Mouse (Mus musculus) spleen, embryonic (tissue): Measurements from ENCODE around the gene Tmsb10.

Experiments
- CTCF ChIA-PET: fragments of 350-600 bp; sonication (Branson Sonifier 250); formaldehyde crosslinking; loops from one replicate; lab custom pipeline; 2022; lab: Charles Lee

Gene Tmsb10

DNA sequence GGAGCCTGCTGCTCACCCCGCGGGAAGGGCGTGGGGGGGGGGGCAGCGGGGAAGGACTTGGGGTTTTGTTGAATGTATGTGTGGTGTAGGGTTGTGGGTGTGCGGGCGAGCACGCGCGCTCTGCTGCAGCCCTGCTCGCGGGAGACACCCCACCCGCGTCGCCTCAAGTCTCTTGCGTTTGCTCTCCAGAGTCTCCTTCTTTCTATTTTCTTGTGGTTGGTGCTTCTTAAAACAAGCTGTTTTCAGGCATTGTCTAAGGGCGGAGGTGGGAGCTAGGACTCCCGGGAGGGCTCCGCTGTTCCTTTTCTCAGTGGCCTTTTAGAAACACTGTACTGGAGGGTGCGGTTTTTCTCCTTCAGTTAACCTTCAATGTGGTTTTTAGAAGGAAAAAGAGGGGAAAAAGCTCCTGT, at the start of gene Tmsb10:
Gene Tmsb10, minus strand, starts transcription at position 87 of the 410 bp plus-strand sequence.
- CTCF ChIA-PET = interaction anchor here (0.6 kb wide), 1 partner anchor 32 kb away, joined by 5 read pairs; no protein-coding TSS in a partner anchor

DNA sequence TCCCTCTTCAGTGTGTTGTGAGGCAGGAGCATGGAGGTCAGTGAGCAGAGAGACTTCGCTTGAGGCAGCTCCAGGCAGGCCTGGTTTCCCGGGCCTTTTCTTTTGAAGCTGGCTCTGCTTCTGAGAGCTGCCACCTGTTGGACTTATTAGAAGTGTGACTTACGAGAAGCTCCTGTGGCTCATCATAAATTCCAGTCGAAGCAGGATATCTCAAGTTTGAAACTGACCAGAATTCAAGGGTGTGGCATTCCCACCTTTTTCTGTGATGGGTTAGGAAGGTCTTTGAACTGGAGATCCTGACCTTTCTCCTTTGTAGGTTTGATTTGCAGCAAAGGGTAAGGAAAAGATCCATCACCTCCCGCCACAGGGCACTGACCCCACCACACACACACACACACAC, 45.1 kb upstream of the Tmsb10 start:
- CTCF ChIA-PET = interaction anchor here (1.3 kb wide), 1 partner anchor 59 kb away, joined by 6 read pairs; no protein-coding TSS in a partner anchor

DNA sequence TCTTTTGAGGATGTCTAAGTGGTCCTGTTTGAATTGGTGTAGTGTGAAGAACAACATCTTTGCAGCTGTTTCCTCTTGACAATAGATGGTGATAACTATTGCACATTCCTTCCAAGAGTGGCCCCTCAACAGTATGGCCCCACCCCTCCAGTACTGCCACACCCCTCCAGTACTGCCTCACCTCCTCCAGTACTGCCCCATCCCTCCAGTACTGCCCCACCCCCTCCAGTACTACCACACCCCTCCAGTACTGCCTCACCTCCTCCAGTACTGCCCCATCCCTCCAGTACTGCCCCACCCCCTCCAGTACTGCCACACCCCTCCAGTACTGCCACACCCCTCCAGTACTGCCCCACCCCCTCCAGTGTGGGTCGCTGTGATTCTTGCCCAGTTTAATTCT, 43.8 kb upstream of the Tmsb10 start:
- CTCF ChIA-PET = no interaction called here

DNA sequence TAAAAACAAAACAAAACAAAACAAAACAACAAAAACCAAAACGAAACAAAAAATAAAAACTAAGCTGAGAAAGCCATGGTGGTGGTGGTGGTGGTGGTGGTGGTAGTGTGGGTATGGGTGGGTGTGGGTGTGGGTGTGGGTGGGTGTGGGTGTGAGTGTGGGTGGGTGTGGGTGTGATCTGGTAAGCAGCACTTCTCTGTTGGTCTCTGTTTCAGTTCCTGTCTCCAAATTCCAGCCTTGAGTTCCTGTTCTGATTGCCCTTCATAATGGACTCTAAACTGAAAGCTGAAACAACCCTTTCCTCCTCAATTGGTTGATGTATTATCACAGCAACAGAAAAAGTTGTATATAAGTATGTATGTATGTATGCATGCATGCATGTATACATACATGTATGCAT, 40.3 kb upstream of the Tmsb10 start:
- CTCF ChIA-PET = no interaction called here

DNA sequence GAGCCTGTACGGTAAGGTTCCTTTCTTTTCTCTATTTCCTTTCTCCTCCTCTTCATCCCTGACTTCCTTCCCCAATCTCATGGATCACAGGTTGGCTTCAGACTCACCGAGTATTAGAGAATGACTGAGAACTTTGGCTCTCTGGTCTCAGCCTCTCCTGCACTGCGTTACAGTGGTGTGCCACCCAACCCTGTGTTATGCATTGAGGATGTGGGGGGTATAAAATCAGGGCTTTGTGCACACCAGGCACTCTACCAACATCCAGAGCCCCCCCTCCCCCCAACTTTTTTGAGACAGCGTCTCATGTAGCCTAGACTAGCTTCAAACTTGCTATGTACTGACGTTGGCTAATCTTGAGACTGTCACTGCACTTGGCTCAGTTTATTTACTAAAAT, 35.1 kb upstream of the Tmsb10 start:
- CTCF ChIA-PET = interaction anchor here (0.6 kb wide), 1 partner anchor 27 kb away, joined by 7 read pairs; no protein-coding TSS in a partner anchor

DNA sequence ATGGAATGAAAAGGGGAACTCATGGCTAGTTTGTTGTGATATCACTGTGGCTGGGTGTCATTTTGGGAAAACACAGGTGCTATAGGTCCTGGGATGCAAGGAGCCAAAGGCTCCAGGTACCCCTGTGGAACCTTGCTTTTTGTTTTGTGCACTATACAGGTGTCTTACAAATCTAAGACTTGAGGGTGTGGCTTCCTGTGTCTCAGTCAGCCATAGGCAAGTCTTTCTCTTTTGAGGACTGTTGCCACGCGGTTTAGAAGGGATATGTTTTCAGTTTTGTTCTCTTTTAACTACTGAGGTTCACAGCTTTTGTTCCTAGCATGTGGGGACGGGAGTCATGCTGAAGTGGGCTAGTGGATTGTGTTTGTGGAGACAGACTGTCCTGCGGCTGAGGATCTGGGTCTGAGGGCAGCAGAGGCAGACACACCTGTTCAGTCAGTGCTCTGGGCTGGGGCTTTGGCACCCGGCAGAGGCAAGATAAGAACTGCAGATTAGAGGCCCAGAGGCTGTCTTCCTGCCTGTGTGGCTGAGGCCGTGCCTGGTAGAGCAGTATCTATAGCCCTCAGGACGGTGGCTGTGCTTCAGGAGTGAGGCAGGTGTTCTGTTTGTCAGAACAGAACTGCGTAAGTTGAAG, 34.6 kb upstream of the Tmsb10 start:
- CTCF ChIA-PET = interaction anchor here (0.6 kb wide), 1 partner anchor 215 kb away, joined by 3 read pairs; no protein-coding TSS in a partner anchor

DNA sequence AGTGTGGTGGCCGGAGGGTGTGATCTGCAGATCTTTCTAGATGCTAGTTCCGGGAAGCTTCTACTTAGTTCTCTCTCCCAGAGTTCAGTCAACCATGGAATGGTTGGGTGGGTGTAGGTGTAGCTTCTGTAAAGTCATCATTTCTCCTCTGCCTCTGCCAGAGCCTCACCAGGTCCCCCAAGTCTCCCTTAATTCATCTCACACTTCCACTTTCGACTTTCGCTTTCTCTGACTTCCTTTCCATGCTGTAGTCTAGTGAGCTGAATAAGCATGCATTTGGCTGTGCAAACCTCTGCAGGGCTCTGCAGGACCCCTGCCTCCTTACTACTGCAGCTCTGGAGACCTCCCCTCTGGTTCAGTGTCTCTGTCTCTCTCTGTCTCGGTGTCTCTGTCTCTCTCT, 31.7 kb upstream of the Tmsb10 start:
- CTCF ChIA-PET = interaction anchor here (0.6 to 0.9 kb wide), 2 partner anchors 32 to 49 kb away, joined by 3 to 5 read pairs; partner anchors contain the start of gene Tmsb10

DNA sequence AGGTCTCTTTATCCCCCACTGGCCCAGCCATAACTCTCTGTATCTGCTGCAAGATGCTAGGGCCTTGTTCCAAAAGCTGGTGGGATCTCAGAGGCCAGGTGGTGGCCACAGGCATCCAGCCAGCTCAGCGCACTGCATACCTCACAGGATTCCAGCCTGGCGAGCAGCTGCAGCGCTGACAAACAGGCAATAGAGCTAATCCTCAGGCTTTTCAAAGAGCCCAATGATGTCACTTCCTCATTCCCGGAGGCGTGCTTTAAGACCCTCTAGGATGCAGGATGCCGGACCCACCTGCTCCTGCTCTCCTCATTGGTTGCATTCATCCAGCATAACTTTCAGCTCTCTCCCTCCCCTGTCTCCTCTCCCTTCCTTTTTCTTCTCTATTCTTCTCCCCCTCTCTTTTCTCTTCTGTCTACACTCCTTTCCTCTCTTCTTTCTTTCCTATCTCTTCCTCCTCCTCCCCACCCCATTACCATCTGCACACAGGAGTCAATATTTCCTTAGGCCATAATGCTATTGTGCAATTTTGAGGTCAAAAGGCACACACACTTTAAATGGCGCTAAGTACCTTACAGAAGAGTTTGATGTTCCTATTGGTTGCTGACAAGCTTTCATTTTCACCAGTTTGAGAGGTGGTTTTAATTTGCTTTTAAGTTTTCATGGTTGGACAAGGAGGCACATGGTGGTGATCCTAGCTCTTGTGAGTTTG, 30.6 kb upstream of the Tmsb10 start:
- CTCF ChIA-PET = interaction anchor here (0.8 to 0.9 kb wide), 2 partner anchors 35 to 48 kb away, joined by 3 to 13 read pairs; no protein-coding TSS in a partner anchor

DNA sequence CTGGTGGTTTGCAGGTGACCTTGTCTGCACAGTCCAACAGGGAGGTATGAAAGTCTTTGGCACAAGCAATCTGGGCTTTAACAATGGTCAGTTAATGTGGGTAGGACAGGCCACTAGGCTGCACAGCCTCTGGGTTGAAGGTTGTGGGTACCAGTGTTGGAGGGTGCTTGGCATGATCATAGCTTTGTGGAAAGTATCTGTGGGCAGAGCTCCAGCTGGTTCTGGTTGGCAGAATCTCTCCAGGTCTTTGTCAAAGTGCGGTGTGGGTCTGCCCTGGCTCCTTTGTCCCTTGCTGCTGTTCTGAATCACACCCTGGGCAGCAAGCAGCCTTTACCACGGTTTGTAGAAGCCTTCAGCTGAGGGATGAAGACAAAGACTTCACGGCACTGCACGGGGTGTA, 24.0 kb upstream of the Tmsb10 start:
- CTCF ChIA-PET = no interaction called here

DNA sequence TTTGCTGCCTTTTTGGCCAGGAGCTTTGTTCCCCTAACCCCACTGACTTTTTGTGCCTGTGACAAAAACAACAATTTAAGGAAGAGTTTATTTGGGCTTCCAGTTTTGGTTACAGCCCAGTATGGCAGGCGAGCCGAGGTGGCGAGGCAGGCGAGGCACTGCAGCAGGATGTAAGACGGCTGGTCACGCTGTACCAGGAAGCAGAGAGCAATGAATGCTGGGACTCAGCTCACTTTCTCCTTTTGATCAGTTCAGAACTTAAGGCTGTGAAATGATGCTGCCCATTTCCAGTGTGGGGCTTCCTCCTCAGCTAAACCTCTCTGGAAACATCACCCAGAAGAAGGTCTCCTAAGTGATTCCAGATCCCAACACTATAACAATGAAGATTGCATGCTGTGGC, 23.3 kb upstream of the Tmsb10 start:
- CTCF ChIA-PET = interaction anchor here (1.7 kb wide), 1 partner anchor 26 kb away, joined by 4 read pairs; no protein-coding TSS in a partner anchor

DNA sequence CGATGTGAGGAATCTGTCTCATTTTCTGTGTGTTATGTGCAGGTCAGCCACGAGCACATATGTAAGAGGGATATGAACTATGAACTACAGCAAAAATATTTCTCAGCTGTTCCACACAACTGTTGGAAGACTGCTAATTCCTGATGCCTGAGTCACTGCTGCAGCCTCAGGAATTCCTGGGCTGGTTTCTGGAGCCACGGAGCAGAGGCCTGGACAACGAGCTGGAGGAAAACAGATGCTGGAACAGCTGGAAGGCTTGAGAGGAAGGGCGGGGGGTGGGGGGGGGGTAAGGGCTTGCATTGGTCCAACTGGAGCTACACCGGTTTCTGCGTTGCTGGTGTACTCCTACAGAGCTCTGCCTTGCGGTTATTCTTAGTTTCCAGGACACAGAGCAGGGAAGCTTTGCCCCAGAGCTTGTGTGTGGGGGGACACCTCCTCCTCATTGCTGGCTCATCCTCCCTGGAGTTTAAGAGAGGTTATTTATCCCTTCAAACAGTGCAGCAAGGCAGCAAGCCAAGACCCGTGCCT, 22.6 kb upstream of the Tmsb10 start:
- CTCF ChIA-PET = interaction anchor here (1.7 kb wide), 1 partner anchor 25 kb away, joined by 4 read pairs; no protein-coding TSS in a partner anchor

DNA sequence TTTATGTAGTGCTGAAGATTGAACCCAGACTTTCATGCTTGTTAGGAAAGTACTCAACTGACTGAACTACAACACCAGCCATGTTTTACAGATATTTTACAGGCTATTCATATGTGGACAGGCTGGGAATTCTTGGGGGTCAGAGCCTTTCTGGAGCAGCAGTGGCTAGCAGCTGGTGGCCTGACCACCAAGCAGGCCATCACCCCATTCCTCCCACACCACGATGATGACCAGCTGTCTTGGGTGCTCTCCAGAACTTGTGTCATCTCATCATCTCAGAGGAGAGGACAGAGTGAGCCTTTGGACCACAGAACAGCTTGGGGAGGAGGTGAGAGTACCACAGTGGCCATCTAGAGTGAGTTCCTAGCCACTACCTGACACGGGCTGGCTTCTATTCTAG, 18.3 kb upstream of the Tmsb10 start:
- CTCF ChIA-PET = no interaction called here

DNA sequence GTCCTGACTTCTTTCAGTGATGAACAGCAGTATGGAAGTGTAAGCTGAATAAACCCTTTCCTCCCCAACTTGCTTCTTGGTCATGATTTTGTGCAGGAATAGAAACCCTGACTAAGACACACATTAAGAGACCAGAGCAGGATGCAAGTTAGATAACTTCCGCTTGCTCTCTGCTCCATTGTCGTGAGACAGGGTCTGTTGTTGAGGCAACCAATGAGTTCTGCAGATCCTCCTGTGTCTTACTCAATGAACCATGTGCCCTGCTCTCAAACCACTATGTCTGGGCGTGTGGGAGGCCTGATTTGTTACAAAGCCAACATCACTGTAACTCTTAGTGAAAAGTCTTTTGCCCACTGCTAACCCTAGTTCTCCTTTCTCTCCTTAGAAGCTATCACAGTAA, 12.5 kb upstream of the Tmsb10 start:
- CTCF ChIA-PET = no interaction called here

DNA sequence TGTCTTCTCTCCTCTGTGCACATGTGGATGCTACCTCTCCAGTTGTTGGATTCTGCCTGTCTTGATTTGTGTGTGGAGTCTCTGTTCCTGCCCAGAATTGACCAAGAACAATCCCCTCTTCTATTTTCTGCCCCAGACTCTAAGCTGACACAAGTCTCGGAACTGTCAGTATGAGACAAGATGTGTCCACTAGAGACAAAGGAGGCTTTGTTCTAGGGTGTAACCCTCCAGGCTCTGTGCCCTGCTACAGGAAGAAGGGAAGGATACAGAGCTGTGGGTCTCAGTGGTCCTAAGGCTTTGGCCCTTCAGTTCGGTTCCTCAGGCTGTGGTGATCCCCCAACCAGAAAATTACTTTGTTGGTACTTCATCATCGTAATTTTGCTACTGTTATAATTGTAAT, 11.2 kb upstream of the Tmsb10 start:
- CTCF ChIA-PET = no interaction called here

DNA sequence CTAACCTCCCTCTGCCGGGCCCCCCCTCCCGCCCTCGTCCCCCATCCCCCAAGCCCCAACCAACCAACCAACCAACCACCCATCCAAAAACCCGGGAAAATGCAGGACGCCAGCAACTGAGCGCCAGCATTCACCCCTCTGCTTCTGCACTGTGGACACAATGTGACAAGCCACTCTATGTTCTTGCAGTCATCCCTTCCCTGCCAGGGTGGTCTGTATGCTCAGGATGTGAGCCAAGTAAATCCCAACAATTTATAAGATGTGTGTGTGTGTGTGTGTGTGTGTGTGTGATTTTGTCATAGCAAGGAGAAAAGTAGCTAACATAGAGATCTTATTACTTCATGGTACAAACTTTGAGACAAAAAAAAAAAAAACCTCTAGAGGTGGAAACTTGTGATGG, 6.7 kb upstream of the Tmsb10 start:
- CTCF ChIA-PET = interaction anchor here (0.7 to 1.1 kb wide), 2 partner anchors 21 to 44 kb away, joined by 3 to 4 read pairs; no protein-coding TSS in a partner anchor

DNA sequence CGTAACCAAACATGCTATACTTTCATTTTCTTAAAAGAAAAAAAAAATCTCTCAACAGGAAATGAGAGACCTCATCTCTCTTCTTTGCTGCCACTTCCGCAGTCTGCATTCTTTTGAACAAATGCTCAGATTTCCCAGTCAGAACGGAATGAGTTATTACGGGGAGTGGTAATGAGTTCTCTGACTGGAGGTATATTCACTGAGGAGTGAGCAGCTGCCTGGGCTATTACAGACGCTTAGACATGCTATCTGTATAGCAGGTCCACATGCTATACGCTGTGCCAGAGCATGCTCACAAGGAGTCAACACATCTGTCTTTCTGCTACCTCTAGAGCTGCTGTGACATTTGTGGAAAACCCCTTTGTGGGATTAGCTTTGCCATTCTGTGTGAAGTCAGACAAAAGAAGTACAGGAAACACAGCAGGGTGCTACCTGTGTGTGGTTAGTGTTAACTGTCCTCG, 3.8 kb upstream of the Tmsb10 start:
- CTCF ChIA-PET = interaction anchor here (1.7 kb wide), 1 partner anchor 8 kb away, joined by 4 read pairs; no protein-coding TSS in a partner anchor

DNA sequence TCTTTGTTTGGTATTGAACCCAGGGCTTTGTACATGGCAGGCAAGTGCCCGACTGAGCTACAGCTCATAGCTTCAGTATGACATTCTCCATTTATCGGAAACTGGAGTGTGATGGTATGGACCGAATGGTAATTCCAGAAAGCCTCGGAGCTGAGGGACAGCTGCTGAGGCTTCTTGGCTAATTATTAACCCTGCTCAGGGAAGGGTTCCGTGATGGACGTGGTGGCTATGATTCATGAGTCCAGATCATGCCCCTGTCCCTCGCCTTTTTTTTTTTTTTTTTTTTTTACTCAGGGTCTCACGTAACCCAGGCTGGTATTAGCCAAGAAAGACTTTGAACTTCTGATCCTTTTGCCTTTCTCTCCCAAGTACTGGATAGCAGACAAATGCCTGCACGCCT, 3.1 kb upstream of the Tmsb10 start:
- CTCF ChIA-PET = no interaction called here

DNA sequence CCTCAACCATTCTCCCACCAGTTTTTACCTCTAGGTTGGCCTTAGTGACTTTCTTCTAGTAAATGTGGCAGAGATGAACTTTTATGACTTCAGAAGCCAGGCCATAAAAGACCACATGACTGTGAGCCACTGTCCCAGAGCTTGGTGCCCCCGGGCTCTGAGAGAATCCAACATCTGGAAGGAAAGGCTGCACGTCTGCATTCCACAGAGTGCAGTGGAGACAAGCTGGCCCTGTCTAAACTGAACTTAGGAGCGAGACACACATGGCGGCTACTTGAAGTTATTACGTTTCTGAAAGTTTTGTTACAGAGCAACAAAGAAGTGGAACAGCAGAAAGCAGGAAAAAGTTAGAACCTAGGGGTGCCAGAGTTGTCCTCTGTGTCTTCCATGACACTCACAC, 2.1 kb upstream of the Tmsb10 start:
- CTCF ChIA-PET = interaction anchor here (0.5 kb wide), 1 partner anchor 13 kb away, joined by 5 read pairs; no protein-coding TSS in a partner anchor

DNA sequence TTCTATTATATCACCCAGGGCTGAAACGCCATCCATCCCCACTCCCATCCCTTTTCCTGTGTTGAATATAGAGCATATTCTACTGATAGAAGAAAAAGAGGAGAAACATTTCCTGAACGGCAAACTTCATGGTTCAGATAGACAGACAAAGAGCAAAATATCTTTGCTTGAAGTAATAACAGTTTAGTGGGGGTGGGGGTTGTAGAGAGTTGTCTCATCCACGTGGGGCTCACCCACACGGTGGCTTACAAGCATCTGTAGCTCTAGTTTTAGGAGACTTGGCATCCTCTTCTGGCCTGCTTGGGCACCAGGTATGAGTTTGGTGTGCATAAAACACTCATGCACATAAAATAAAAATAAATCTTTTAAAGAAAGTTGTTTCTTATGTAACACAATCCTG, 627 bp upstream of the Tmsb10 start:
- CTCF ChIA-PET = no interaction called here

DNA sequence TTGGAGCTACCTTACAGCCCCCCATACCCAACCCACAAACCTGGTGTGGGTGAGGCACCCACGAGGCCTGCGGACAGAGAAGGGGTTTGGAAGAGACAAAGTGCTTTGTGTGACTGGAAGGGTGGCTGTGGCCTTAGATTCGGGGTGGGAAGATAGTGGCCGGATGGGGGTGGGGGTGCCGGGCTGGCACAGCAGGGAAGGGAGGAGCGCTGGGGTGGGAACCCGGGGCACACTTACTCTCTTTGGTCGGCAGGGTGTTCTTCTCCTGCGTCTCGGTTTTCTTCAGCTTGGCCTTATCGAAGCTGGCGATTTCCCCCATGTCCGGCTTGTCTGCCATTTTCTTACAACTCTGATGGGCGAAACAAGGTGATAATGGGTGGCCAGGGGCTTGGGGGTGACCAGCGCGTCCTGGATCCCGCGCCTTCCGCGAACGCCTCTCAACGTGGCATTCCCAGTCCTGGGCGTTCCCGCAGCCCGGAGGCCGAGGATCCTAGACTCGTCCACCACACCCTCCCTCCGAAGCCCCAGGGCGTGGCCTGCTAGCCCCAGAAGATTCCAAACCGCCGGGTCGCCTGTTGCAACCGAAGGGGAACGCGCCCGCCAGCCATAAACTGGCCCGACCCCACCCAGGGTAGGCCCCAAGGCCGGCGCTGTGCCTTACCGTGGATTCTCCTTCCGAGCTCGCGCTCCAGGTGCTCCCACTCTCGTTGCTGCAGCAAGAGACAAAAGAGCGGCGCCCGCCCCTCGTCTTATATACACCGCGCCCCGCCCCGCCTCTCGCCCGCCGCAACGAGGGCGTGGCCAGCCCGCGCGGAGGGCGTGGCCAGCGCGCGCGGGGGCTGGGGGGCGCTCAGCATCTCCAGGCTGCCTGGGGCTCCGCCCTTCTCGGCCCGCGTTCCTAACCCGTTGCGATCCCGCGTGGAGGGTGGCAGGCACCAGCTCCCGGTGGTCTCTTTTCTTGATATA, 589 bp downstream of the Tmsb10 start:
- CTCF ChIA-PET = interaction anchor here (0.6 kb wide), 1 partner anchor 33 kb away, joined by 5 read pairs; no protein-coding TSS in a partner anchor

DNA sequence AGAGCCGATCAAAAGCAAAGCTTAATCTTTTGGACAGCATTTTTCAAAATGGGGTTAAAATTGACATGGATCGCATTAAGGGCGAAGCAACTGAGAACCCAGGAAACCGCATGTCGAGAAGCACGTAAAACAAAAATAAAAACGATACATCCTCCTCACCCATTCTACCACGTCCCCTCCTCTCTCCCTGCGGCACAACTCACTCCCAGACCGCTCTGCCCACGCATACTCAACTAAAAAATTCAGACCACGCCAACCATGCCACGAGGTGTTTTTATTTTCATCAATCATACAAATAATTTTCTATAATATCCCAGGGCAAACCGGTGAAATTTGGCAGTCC, 1.5 kb downstream of the Tmsb10 start:
- CTCF ChIA-PET = interaction anchor here (0.8 kb wide), 1 partner anchor 62 kb away, joined by 3 read pairs; no protein-coding TSS in a partner anchor
